Mouse (Mus musculus) C2C12 (cell line): ENCODE results near the gene Gm3453. TPM values are rescaled to one million over a fixed set of nuclear protein-coding genes. Genes with fewer than 3 reads are reported as not detected.
"Not testable (repeated sequence)": the region's sequence is repeated elsewhere in the genome, so short reads cannot be mapped to it uniquely, and the experiment has no call there.

Source experiments
- H3K27me3 ChIP-seq: one replicate; pipeline ENCODE4 v1.6.1; 2011; ENCODE audit not compliant: control insufficient read depth, insufficient read depth, insufficient read length
- H3K36me3 ChIP-seq: one replicate; pipeline ENCODE4 v1.6.1; 2011; ENCODE audit not compliant: control insufficient read depth, insufficient read depth
- H3K4me3 ChIP-seq: one replicate; pipeline ENCODE4 v1.5.1; 2011; ENCODE audit warnings: mild to moderate bottlenecking, control low read depth; ENCODE audit not compliant: poor library complexity, insufficient read depth, severe bottlenecking
- H3K79me2 ChIP-seq: one replicate; pipeline ENCODE4 v1.6.1; 2011; ENCODE audit not compliant: control insufficient read depth, insufficient read depth
- H3K79me3 ChIP-seq: one replicate; pipeline ENCODE4 v1.6.1; 2011; ENCODE audit warnings: low read depth, control low read depth
- H3ac ChIP-seq: one replicate; pipeline ENCODE3; 2011; ENCODE audit warnings: low read depth; ENCODE audit not compliant: control insufficient read depth, insufficient read length
- long read RNA-seq, 2 experiments: library from polyadenylated mRNA; unstranded; transcript quantifications; one replicate each; pipeline ENCODE4 v2.0.0; 2019 to 2020
- polyA plus RNA-seq: library from polyadenylated mRNA; unstranded; fragments of >200 nt; fragmentation: generic; extraction: Trizol; gene quantifications from one replicate; pipeline ENCODE4 v1.2.1, GENCODE M21; 2012; ENCODE audit warnings: missing spikeins

The Gm3453 gene
- polyA plus RNA-seq: not detected
- long read RNA-seq, experiment 1: 0 reads
- long read RNA-seq, experiment 2: 0 reads

DNA sequence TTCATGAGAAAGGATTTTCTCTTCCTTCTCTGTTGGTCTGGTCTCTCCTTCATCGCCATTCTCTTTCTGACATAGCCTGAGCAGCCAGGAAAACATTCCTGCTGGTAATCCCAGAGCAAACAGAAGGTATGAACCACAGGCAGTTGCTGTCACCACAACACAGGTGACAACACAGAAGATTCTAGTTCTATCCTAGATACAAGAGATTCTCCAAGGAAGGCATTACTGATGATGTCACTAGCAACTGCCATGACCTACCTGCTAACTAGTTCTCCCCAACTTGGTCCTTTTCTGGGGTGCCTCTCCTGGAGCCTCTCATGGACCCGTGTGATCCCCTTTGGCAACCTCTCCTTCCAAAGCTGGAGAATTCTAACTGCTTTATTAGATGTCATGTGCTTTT, at the start of gene Gm3453:
TSS of gene Gm3453 (minus strand) at position 101 of the 400 bp plus-strand sequence.
- not testable (repeated sequence) for H3K27me3 ChIP-seq, H3K79me2 ChIP-seq, H3ac ChIP-seq, H3K4me3 ChIP-seq, H3K79me3 ChIP-seq, H3K36me3 ChIP-seq

DNA sequence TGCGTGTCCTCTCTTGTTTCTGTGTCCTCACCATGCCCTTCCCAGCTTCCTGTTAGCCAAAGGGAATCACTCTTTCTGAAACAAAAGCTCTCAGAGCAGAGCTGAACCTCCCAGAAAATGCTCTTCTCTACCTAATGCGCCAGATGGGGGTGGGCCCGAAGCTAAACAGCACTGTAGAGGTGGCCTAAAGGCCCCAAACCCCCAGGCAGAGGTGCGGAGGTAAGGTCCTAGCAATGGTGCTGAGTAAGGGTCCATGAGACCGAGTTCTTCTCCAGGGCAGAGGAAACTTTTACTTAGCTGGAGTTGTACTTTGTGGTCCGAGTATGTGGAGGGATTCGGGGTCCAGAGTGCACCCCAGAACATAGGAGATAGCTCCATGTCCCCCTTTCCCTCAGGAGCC, 8.2 kb upstream of the Gm3453 start:
- not testable (repeated sequence) for H3K79me2 ChIP-seq, H3K79me3 ChIP-seq, H3ac ChIP-seq, H3K36me3 ChIP-seq, H3K4me3 ChIP-seq, H3K27me3 ChIP-seq

DNA sequence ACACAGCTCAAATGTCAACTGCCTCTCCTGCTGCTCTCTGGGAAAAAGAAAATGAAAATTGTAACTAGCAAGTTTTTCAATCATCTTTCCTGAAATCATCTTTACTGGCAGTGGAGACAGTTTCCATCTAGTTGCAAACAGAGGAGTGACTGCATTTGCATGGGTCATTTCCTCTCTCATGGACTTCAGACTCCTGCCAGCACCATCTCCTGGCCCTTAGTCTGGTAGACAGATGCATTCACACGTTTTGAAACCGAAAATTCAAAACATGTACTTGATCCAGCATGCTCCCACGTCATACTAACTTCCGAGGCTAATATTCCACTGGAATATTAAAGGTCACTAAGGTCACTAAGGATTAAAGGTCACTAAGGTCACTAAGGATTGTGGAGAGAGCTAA, 16.5 kb downstream of the Gm3453 start:
- not testable (repeated sequence) for H3K36me3 ChIP-seq, H3K4me3 ChIP-seq, H3K27me3 ChIP-seq, H3K79me2 ChIP-seq, H3ac ChIP-seq, H3K79me3 ChIP-seq

DNA sequence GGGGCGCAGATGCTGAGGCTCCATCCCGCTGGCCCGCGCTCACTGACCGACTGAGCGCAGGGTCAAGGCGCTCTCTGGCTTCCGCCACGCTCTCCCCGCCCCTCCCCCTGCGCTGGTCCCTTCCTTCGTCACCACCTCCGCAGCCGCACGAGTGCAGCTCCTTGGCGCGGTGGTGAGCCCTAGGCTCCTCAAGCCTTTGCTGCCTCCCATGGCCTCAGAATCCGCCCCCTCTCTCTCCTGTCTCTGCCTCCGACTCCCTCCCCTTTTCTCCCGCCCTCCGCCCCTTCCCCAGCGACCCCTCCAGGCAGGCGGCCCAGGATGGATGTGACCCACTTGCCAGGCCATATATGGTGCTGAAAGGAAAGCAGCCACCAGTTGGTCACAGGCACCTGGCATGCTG, 17.3 kb downstream of the Gm3453 start, which contains the start of gene Gm3248:
TSS of gene Gm3248 (minus strand) at position 111 of the 400 bp plus-strand sequence.
- H3K79me2 ChIP-seq, H3ac ChIP-seq, H3K79me3 ChIP-seq, H3K27me3 ChIP-seq, H3K36me3 ChIP-seq, H3K4me3 ChIP-seq: not testable (repeated sequence)

DNA sequence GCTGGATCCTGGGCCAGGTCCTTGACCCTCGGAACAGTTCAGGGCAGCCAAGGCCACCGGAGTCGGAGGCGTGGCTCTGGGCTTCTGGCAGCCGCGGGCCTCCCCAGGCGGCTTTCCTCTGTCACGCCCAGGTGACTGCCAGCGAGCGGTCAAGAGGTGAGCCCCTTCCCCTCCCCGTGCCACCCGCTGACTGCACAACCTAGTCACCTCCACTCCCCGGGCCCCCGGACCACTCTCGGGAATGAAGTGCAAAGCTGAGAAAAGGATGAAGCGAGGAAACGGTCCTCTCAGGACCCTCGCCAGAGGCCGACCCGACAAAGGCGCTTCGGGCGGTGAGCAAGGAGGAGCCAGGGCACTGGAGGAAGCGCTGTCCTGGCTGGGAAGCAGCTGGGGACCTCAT, 17.8 kb downstream of the Gm3453 start:
- H3K36me3 ChIP-seq, H3K79me2 ChIP-seq, H3ac ChIP-seq, H3K79me3 ChIP-seq, H3K27me3 ChIP-seq, H3K4me3 ChIP-seq: not testable (repeated sequence)

DNA sequence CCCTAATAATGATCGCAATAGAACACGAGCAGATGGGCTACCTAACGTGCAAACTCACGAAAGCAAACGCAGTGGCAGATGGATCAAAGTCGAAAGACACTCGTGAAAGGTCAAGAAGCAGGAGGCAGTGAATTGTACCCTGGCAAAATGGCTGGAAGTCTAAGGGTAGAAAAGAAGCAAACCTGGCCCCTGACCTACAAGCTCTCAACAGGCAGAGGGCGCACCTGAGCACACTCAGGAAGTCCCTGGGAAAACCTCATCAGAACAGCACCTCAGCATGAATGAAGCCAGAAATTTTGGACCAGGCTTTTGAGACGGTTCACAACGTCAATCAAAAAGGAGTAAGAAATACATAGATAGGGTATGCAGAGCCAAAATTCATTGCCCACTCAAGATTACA, 18.5 kb downstream of the Gm3453 start:
- not testable (repeated sequence) for H3K4me3 ChIP-seq, H3K79me2 ChIP-seq, H3ac ChIP-seq, H3K79me3 ChIP-seq, H3K36me3 ChIP-seq, H3K27me3 ChIP-seq

DNA sequence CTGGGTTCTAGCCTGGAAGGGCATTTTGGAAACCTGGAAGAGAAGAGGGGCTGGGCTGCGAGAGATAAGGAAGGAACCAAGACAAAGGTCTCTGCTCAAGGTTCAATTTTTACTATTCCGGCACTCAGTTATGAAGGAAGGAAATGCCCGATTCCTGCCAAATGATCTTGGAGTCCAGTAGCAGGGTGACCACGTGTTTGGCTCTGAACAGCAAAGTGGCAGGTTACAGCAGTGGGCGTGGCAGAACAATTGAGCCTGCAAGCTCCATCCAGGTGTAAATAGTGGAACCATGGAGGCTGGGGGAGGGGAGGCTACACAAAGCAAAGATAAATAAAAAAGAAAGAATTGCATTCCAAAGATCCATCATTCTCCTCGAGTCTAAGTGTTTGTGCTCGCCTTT, 55.7 kb downstream of the Gm3453 start:
- not testable (repeated sequence) for H3K4me3 ChIP-seq, H3K27me3 ChIP-seq, H3K79me2 ChIP-seq, H3K36me3 ChIP-seq, H3K79me3 ChIP-seq, H3ac ChIP-seq

Other genes starting within 250 kb of the Gm3453 start
- not detected for gene Gm3373, start 237.6 kb downstream of the Gm3453 start, polyA plus RNA-seq
- gene Gm3383, start 171.2 kb downstream of the Gm3453 start, polyA plus RNA-seq: not detected
- gene Gm3424, start 148.8 kb downstream of the Gm3453 start, polyA plus RNA-seq: not detected
- not detected for gene Gm8237, start 98.8 kb downstream of the Gm3453 start, polyA plus RNA-seq
- gene Gm3248, start 17.4 kb downstream of the Gm3453 start, polyA plus RNA-seq: not detected
- not detected for gene Gm6337, start 79.1 kb upstream of the Gm3453 start, polyA plus RNA-seq
- not detected for gene Gm8206, start 114.8 kb upstream of the Gm3453 start, polyA plus RNA-seq
- not detected for gene Gm3468, start 129.5 kb upstream of the Gm3453 start, polyA plus RNA-seq
- gene Gm3476, start 146.7 kb upstream of the Gm3453 start, polyA plus RNA-seq: not detected
- gene Gm21560, start 240.2 kb upstream of the Gm3453 start, polyA plus RNA-seq: not detected